9 mouse cellular contexts compared by ENCODE assay signal in the genomic region with DNA sequence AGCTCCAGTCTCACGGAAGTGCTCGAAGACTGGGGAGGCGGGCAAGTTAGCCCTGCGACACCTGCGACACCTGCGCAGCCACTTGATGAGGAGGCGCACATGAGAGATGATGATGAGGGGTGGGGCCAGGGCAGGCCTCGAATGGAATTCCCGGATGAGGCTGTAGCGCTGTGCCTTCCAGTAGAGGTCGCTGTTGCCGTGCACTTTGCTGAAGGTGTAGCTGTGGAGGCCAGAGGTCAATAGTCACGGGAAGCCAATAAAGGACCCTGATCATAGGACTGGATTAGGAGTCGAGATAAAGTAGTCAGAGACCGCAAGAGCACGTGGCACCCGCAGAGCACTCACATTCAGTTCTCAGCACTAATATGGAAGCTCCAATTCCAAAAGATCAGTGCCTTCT. TPM values are rescaled to one million over a fixed set of nuclear protein-coding genes. Genes with fewer than 3 reads are reported as not detected.
DNase-seq lines count a peak whose midpoint lies in the region; ATAC-seq lines count a peak whose summit lies in the region.
"Had no signal": no experiment of that assay in that cellular context is flagged by ENCODE, and none has a peak within 500 bp of the region (broad histone marks: within the 10 kb centered on the region; RNA-seq: fewer than 3 reads in every experiment).

No protein-coding gene starts in this region.

- DNase-seq in NIH3T3 (ENCODE audit: low read depth): peak; percentile 58
- DNase-seq in c-Kit-positive CD71-positive TER-119-positive erythroid progenitor cells, embryonic 14.5 days (ENCODE audit: low spot score): peak; percentile 54
- DNase-seq in layer of hippocampus, postnatal 14 days (ENCODE audit: low spot score in 2 of 2): peak; percentile 56 to 60
- DNase-seq in retina, adult 2 months (ENCODE audit: low read depth, low spot score): peak; percentile 37
- peak; percentile 49 to 72 for DNase-seq in urinary bladder, postnatal 4 days (ENCODE audit: low spot score in 2 of 2)

- peaks cover 24% of the 10 kb centered on the region for H3K27me3 ChIP-seq in forebrain, embryonic 12.5 days
- 0 out of 2 replicates have a peak, but pooled peaks cover 7% of the 10 kb centered on the region for H3K27me3 ChIP-seq in hindbrain, embryonic 13.5 days
- no peaks in the 10 kb centered on the region for H3K27me3 ChIP-seq in lung, embryonic 16.5 days (ENCODE audit: control insufficient read depth, insufficient read depth, low read depth, low read length)

- H3K36me3 ChIP-seq in forebrain, embryonic 12.5 days (replicated peaks): no peaks in the 10 kb centered on the region
- no peaks in the 10 kb centered on the region for H3K36me3 ChIP-seq in hindbrain, embryonic 13.5 days
- H3K36me3 ChIP-seq in lung, embryonic 16.5 days (ENCODE audit: control insufficient read depth, insufficient read depth, low read length): peaks cover 3% of the 10 kb centered on the region; the same call in 1 of the 2 replicates

- peak overlapping the region; percentile 38 for H3K9ac ChIP-seq in forebrain, embryonic 12.5 days
- H3K9ac ChIP-seq in hindbrain, embryonic 13.5 days: peak overlapping the region; percentile 55
- H3K9ac ChIP-seq in lung, embryonic 16.5 days (ENCODE audit: low read length): no peak overlapping the region; the same call in 1 of the 2 replicates

- WGBS in forebrain, embryonic 12.5 days: 2% methylated on average over 17 of the region's 17 CpGs
- 4% methylated on average over 17 of the region's 17 CpGs for WGBS in hindbrain, embryonic 13.5 days
- WGBS in lung, embryonic 16.5 days: 9% methylated on average over 16 of the region's 17 CpGs

- ATAC-seq in forebrain, embryonic 12.5 days (ENCODE audit: low FRiP score): no peak
- ATAC-seq in hindbrain, embryonic 13.5 days (ENCODE audit: low FRiP score): peak; percentile 44
- peak; percentile 58 for ATAC-seq in lung, embryonic 16.5 days (ENCODE audit: low read depth)

- peak overlapping the region; percentile 26 for H3K4me3 ChIP-seq in forebrain, embryonic 12.5 days (replicated peaks)
- peak overlapping the region; percentile 23 for H3K4me3 ChIP-seq in hindbrain, embryonic 13.5 days
- H3K4me3 ChIP-seq in lung, embryonic 16.5 days (ENCODE audit: low read length): peak overlapping the region; percentile 17; the same call in 1 of the 2 replicates

- peaks cover 24% of the 10 kb centered on the region for H3K4me1 ChIP-seq in forebrain, embryonic 12.5 days
- H3K4me1 ChIP-seq in hindbrain, embryonic 13.5 days (replicated peaks): peaks cover 34% of the 10 kb centered on the region
- no peaks in the 10 kb centered on the region; the same call in 1 of the 2 replicates for H3K4me1 ChIP-seq in lung, embryonic 16.5 days (replicated peaks; ENCODE audit: control insufficient read depth, insufficient read depth, low read length)

- H3K4me2 ChIP-seq in forebrain, embryonic 12.5 days: peak overlapping the region; percentile 53
- peak overlapping the region; percentile 49 for H3K4me2 ChIP-seq in hindbrain, embryonic 13.5 days
- H3K4me2 ChIP-seq in lung, embryonic 16.5 days (ENCODE audit: low read depth, low read length): peak overlapping the region; percentile 30

- H3K9me3 ChIP-seq in forebrain, embryonic 12.5 days: no peaks in the 10 kb centered on the region
- no peaks in the 10 kb centered on the region for H3K9me3 ChIP-seq in hindbrain, embryonic 13.5 days
- H3K9me3 ChIP-seq in lung, embryonic 16.5 days (ENCODE audit: control insufficient read depth, low read length): no peaks in the 10 kb centered on the region

- H3K27ac ChIP-seq in forebrain, embryonic 12.5 days: no peak overlapping the region
- no peak overlapping the region for H3K27ac ChIP-seq in hindbrain, embryonic 13.5 days
- no peak overlapping the region for H3K27ac ChIP-seq in lung, embryonic 16.5 days (ENCODE audit: low read length)
- H3K27ac ChIP-seq: macrophage had no signal

RNA-seq across cellular contexts. Expression of gene Slc6a21, which starts 28.0 kb away (rescaled TPM):
- polyA plus RNA-seq in forebrain, embryonic 12.5 days (2016; fragmentation: Nextera tagmentation; extraction: Ambion mirVana): not detected in 2 replicates
- not detected in 2 replicates for polyA plus RNA-seq in hindbrain, embryonic 13.5 days (2015; fragmentation: Nextera tagmentation; extraction: Ambion mirVana)
- not detected for total RNA-seq in layer of hippocampus, postnatal 14 days (2021)
- polyA plus RNA-seq in lung, embryonic 16.5 days (2015; fragmentation: Nextera tagmentation; extraction: Ambion mirVana): not detected in 2 replicates
- polyA plus RNA-seq: macrophage had no signal

RNA-seq across cellular contexts. Expression of gene Trpm4, which starts 28.3 kb away (rescaled TPM):
- polyA plus RNA-seq in forebrain, embryonic 12.5 days (2016; fragmentation: Nextera tagmentation; extraction: Ambion mirVana): 4.6 and 6.6 TPM in 2 replicates
- polyA plus RNA-seq in hindbrain, embryonic 13.5 days (2015; fragmentation: Nextera tagmentation; extraction: Ambion mirVana): 7.3 and 8.9 TPM in 2 replicates
- 10 to 100 TPM; 14.8 to 15.5 TPM for total RNA-seq in layer of hippocampus, postnatal 14 days (2021)
- 19.6 and 25.0 TPM in 2 replicates for polyA plus RNA-seq in lung, embryonic 16.5 days (2015; fragmentation: Nextera tagmentation; extraction: Ambion mirVana)

RNA-seq across cellular contexts. Expression of gene Hrc, which starts 29.8 kb away (rescaled TPM):
- 0.13 and 0.20 TPM in 2 replicates for polyA plus RNA-seq in forebrain, embryonic 12.5 days (2016; fragmentation: Nextera tagmentation; extraction: Ambion mirVana)
- 0.31 TPM in 2 replicates for polyA plus RNA-seq in hindbrain, embryonic 13.5 days (2015; fragmentation: Nextera tagmentation; extraction: Ambion mirVana)
- total RNA-seq in layer of hippocampus, postnatal 14 days (2021): under 1 TPM; 0.50 to 0.69 TPM
- polyA plus RNA-seq in lung, embryonic 16.5 days (2015; fragmentation: Nextera tagmentation; extraction: Ambion mirVana): 1.8 and 2.0 TPM in 2 replicates
- polyA plus RNA-seq: macrophage had no signal
